In the genomic region with DNA sequence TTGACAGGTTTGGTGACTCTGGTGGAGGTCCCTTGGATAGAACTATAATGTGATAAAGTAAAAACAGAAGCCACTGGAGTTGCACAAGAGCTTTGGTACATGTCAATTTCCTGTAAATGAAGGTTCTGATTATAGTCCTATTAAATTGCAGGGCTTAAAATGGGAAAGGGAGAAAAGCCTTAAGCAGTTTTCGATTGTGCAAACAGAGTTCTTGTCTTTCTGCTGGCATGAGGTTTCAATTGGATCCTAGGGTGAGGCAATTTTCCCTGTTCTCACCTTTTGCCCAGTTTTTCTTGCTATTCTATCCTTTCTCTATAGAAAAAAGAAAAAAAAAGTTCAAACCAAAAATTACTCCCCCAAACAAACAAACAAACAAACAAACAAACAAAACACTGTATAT, we compare ENCODE assay signal across 46 mouse cellular contexts. TPM values are rescaled to one million over a fixed set of nuclear protein-coding genes. Genes with fewer than 3 reads are reported as not detected.
"Had no signal": no experiment of that assay in that cellular context is flagged by ENCODE, and none has a peak within 500 bp of the region (broad histone marks: within the 10 kb centered on the region; RNA-seq: fewer than 3 reads in every experiment).

No protein-coding gene starts in this region.

- H3K4me2 ChIP-seq: limb, embryonic 12.5 days; limb, embryonic 13.5 days; limb, embryonic 15.5 days; liver, embryonic 11.5 days; liver, embryonic 12.5 days; liver, embryonic 13.5 days; liver, embryonic 15.5 days; lung, embryonic 14.5 days; lung, embryonic 15.5 days; midbrain, embryonic 11.5 days; midbrain, embryonic 12.5 days; midbrain, embryonic 13.5 days; midbrain, embryonic 15.5 days had no signal

- H3K9ac ChIP-seq: limb, embryonic 12.5 days; limb, embryonic 13.5 days; limb, embryonic 15.5 days; liver, embryonic 12.5 days; liver, embryonic 13.5 days; liver, embryonic 14.5 days; liver, embryonic 15.5 days; liver, postnatal 0 days; lung, embryonic 14.5 days; lung, embryonic 15.5 days; midbrain, embryonic 12.5 days; midbrain, embryonic 13.5 days; midbrain, embryonic 15.5 days had no signal

- H3K4me3 ChIP-seq: limb, embryonic 10.5 days; limb, embryonic 12.5 days; limb, embryonic 13.5 days; limb, embryonic 15.5 days; liver, embryonic 12.5 days; liver, embryonic 13.5 days; liver, embryonic 15.5 days; lung, embryonic 15.5 days; megakaryocyte, embryonic 14.5 days; midbrain, embryonic 10.5 days; midbrain, embryonic 12.5 days; midbrain, embryonic 13.5 days; midbrain, embryonic 15.5 days; myocyte had no signal

- H3K4me1 ChIP-seq: limb, embryonic 10.5 days; limb, embryonic 12.5 days; limb, embryonic 13.5 days; limb, embryonic 15.5 days; liver, embryonic 12.5 days; liver, embryonic 13.5 days; liver, embryonic 15.5 days; lung, embryonic 15.5 days; megakaryocyte, embryonic 14.5 days; midbrain, embryonic 10.5 days; midbrain, embryonic 12.5 days; midbrain, embryonic 13.5 days; midbrain, embryonic 15.5 days had no signal

- H3K27me3 ChIP-seq: limb, embryonic 12.5 days; limb, embryonic 13.5 days; limb, embryonic 15.5 days; liver, embryonic 12.5 days; liver, embryonic 13.5 days; liver, embryonic 15.5 days; lung, embryonic 15.5 days; megakaryocyte, embryonic 14.5 days; midbrain, embryonic 12.5 days; midbrain, embryonic 13.5 days; midbrain, embryonic 15.5 days had no signal

- DNase-seq: left cerebral cortex, postnatal 4 days; liver; liver, embryonic 13.5 days; liver, postnatal 0 days; lung, adult 18-20 months; lung, adult 2 months; lung, embryonic 14.5 days; lung, postnatal 10 days; lung, postnatal 14 days; lung, postnatal 36 days; lung, postnatal 4 days; midbrain, embryonic 14.5 days had no signal

- H3K27ac ChIP-seq: limb, embryonic 10.5 days; limb, embryonic 12.5 days; limb, embryonic 13.5 days; limb, embryonic 15.5 days; liver, embryonic 12.5 days; liver, embryonic 13.5 days; liver, embryonic 14.5 days; liver, embryonic 15.5 days; lung, embryonic 15.5 days; macrophage; midbrain, embryonic 10.5 days; midbrain, embryonic 12.5 days; midbrain, embryonic 13.5 days; midbrain, embryonic 15.5 days had no signal

- ATAC-seq: liver, embryonic 12.5 days; liver, postnatal 0 days; lung, postnatal 0 days; midbrain, embryonic 13.5 days; midbrain, embryonic 15.5 days; midbrain, embryonic 16.5 days had no signal

- H3K9me3 ChIP-seq: limb, embryonic 10.5 days; limb, embryonic 12.5 days; limb, embryonic 13.5 days; limb, embryonic 15.5 days; liver, embryonic 12.5 days; liver, embryonic 13.5 days; liver, embryonic 15.5 days; lung, embryonic 15.5 days; megakaryocyte, embryonic 14.5 days; midbrain, embryonic 10.5 days; midbrain, embryonic 12.5 days; midbrain, embryonic 13.5 days; midbrain, embryonic 15.5 days had no signal

- H3K36me3 ChIP-seq: limb, embryonic 10.5 days; limb, embryonic 12.5 days; limb, embryonic 13.5 days; limb, embryonic 15.5 days; liver, embryonic 12.5 days; liver, embryonic 13.5 days; liver, embryonic 15.5 days; lung, embryonic 15.5 days; midbrain, embryonic 10.5 days; midbrain, embryonic 12.5 days; midbrain, embryonic 13.5 days; midbrain, embryonic 15.5 days had no signal

RNA-seq across cellular contexts. Expression of gene Lelp1, which starts 34.3 kb away (rescaled TPM):
- total RNA-seq: left cerebral cortex, postnatal 10 days; left cerebral cortex, postnatal 14 days; left cerebral cortex, postnatal 25 days; left cerebral cortex, postnatal 36 days; left cerebral cortex, postnatal 4 days; liver, adult 2 months; megakaryocyte progenitor cell, adult 5-6 weeks; megakaryocyte, adult 5-6 weeks; megakaryocyte-erythroid progenitor cell, adult 5-6 weeks; midbrain, postnatal 0 days; monocyte, adult 5-6 weeks had no signal
- polyA plus RNA-seq: limb, embryonic 10.5 days; limb, embryonic 11.5 days; limb, embryonic 12.5 days; limb, embryonic 13.5 days; limb, embryonic 14.5 days; limb, embryonic 15.5 days; liver, adult 2 months; liver, embryonic 11.5 days; liver, embryonic 12.5 days; liver, embryonic 13.5 days; liver, embryonic 14.5 days; liver, embryonic 15.5 days; liver, embryonic 16.5 days; liver, postnatal 0 days; lung, adult 2 months; lung, embryonic 14.5 days; lung, embryonic 15.5 days; lung, embryonic 16.5 days; lung, postnatal 0 days; macrophage; midbrain, embryonic 10.5 days; midbrain, embryonic 11.5 days; midbrain, embryonic 12.5 days; midbrain, embryonic 13.5 days; midbrain, embryonic 14.5 days; midbrain, embryonic 15.5 days; midbrain, embryonic 16.5 days; midbrain, postnatal 0 days; myocyte; neural tube, embryonic 11.5 days had no signal

RNA-seq across cellular contexts. Expression of gene Sprr2a1, which starts 38.7 kb away (rescaled TPM):
- total RNA-seq: left cerebral cortex, postnatal 10 days; left cerebral cortex, postnatal 14 days; left cerebral cortex, postnatal 25 days; left cerebral cortex, postnatal 36 days; left cerebral cortex, postnatal 4 days; liver, adult 2 months; megakaryocyte progenitor cell, adult 5-6 weeks; megakaryocyte, adult 5-6 weeks; megakaryocyte-erythroid progenitor cell, adult 5-6 weeks; midbrain, postnatal 0 days; monocyte, adult 5-6 weeks had no signal
- polyA plus RNA-seq: limb, embryonic 10.5 days; limb, embryonic 11.5 days; limb, embryonic 12.5 days; liver, adult 2 months; liver, embryonic 11.5 days; liver, embryonic 13.5 days; liver, embryonic 14.5 days; liver, embryonic 15.5 days; liver, postnatal 0 days; lung, embryonic 14.5 days; lung, embryonic 16.5 days; macrophage; midbrain, embryonic 10.5 days; midbrain, embryonic 11.5 days; midbrain, embryonic 12.5 days; midbrain, embryonic 13.5 days; midbrain, embryonic 14.5 days; midbrain, embryonic 15.5 days; midbrain, embryonic 16.5 days; midbrain, postnatal 0 days; myocyte; neural tube, embryonic 11.5 days had no signal

RNA-seq across cellular contexts. Expression of gene Sprr2a2, which starts 38.8 kb away (rescaled TPM):
- total RNA-seq: left cerebral cortex, postnatal 10 days; left cerebral cortex, postnatal 14 days; left cerebral cortex, postnatal 25 days; left cerebral cortex, postnatal 36 days; left cerebral cortex, postnatal 4 days; liver, adult 2 months; megakaryocyte progenitor cell, adult 5-6 weeks; megakaryocyte, adult 5-6 weeks; megakaryocyte-erythroid progenitor cell, adult 5-6 weeks; monocyte, adult 5-6 weeks had no signal
- polyA plus RNA-seq: limb, embryonic 10.5 days; limb, embryonic 11.5 days; liver, embryonic 12.5 days; macrophage; midbrain, embryonic 10.5 days; midbrain, embryonic 11.5 days; midbrain, embryonic 12.5 days; midbrain, embryonic 13.5 days; midbrain, embryonic 14.5 days; midbrain, embryonic 15.5 days; midbrain, postnatal 0 days had no signal

RNA-seq across cellular contexts. Expression of gene Prr9, which starts 53.1 kb away (rescaled TPM):
- total RNA-seq: left cerebral cortex, postnatal 10 days; left cerebral cortex, postnatal 14 days; left cerebral cortex, postnatal 25 days; left cerebral cortex, postnatal 36 days; left cerebral cortex, postnatal 4 days; liver, adult 2 months; megakaryocyte progenitor cell, adult 5-6 weeks; megakaryocyte, adult 5-6 weeks; megakaryocyte-erythroid progenitor cell, adult 5-6 weeks; monocyte, adult 5-6 weeks had no signal
- polyA plus RNA-seq: limb, embryonic 10.5 days; limb, embryonic 11.5 days; limb, embryonic 12.5 days; limb, embryonic 13.5 days; liver, adult 2 months; liver, embryonic 11.5 days; liver, embryonic 12.5 days; liver, embryonic 13.5 days; liver, embryonic 14.5 days; liver, embryonic 15.5 days; liver, embryonic 16.5 days; liver, postnatal 0 days; lung, adult 2 months; lung, embryonic 14.5 days; lung, embryonic 15.5 days; lung, embryonic 16.5 days; lung, postnatal 0 days; macrophage; midbrain, embryonic 10.5 days; midbrain, embryonic 11.5 days; midbrain, embryonic 12.5 days; midbrain, embryonic 13.5 days; midbrain, embryonic 14.5 days; midbrain, embryonic 15.5 days; midbrain, embryonic 16.5 days; midbrain, postnatal 0 days; neural tube, embryonic 11.5 days had no signal
